Mouse (Mus musculus) kidney, embryonic 14.5 days (tissue): ENCODE results near the gene Prkca. TPM values are rescaled to one million over a fixed set of nuclear protein-coding genes. Genes with fewer than 3 reads are reported as not detected.

ENCODE experiments used
- ATAC-seq: fragments of 200-750 bp; cut with Nextera tagmentation; 2 replicates; pipeline ENCODE4 v1.8.0; 2017; ENCODE audit warnings: moderate number of reproducible peaks, mild to moderate bottlenecking, moderate TSS enrichment, moderate library complexity; ENCODE audit not compliant: low FRiP score, low TSS enrichment
- H3K27ac ChIP-seq: fragments of 300-500 bp; sonication (generic); 2 replicates; pipeline ENCODE4 v1.5.1; 2014; ENCODE audit warnings: low read depth, mild to moderate bottlenecking, low read length, moderate library complexity, mixed read lengths
- H3K27me3 ChIP-seq: fragments of 300-500 bp; sonication (generic); 2 replicates; pipeline ENCODE4 v1.6.1; 2014; ENCODE audit warnings: mild to moderate bottlenecking, low read length; ENCODE audit not compliant: control insufficient read depth, insufficient read depth
- H3K36me3 ChIP-seq: fragments of 300-500 bp; sonication (generic); 2 replicates; pipeline ENCODE4 v1.6.1; 2014; ENCODE audit warnings: low read length, mixed read lengths; ENCODE audit not compliant: control insufficient read depth, insufficient read depth
- H3K4me1 ChIP-seq: fragments of 300-500 bp; sonication (generic); 2 replicates; pipeline ENCODE4 v1.6.1; 2014; ENCODE audit warnings: low read length, mixed read lengths; ENCODE audit not compliant: control insufficient read depth, insufficient read depth
- H3K4me2 ChIP-seq: fragments of 300-500 bp; sonication (generic); replicated peaks from 2 replicates; pipeline ENCODE4 v1.6.1; 2014; ENCODE audit warnings: low read depth, mild to moderate bottlenecking, low read length
- H3K4me3 ChIP-seq: fragments of 300-500 bp; sonication (generic); 2 replicates; pipeline ENCODE4 v1.5.1; 2014; ENCODE audit warnings: mild to moderate bottlenecking, low read length
- H3K9ac ChIP-seq: fragments of 300-500 bp; sonication (generic); 2 replicates; pipeline ENCODE4 v1.6.1; 2014; ENCODE audit warnings: low read depth, mild to moderate bottlenecking, low read length, moderate library complexity
- H3K9me3 ChIP-seq: fragments of 300-500 bp; sonication (generic); 2 replicates; pipeline ENCODE4 v1.6.1; 2016; ENCODE audit warnings: low read length; ENCODE audit not compliant: control insufficient read depth
- WGBS: fragments of 180-500 bp; shearing (Covaris S2); extraction: QIAGEN DNeasy Blood & Tissue Kit; methylation state at CpG from one replicate; pipeline ENCODE4 v1.1.7; 2014; 5-methylcytosine and 5-hydroxymethylcytosine counted together
- polyA plus RNA-seq: library from polyadenylated mRNA; unstranded; fragments of >200 nt; fragmentation: Nextera tagmentation; extraction: Ambion mirVana; gene quantifications from 2 replicates; pipeline ENCODE4 v1.2.1, GENCODE M21; 2014

Prkca gene
- polyA plus RNA-seq, 1 experiment from 2014 or later = 10.9 TPM

- Histone ChIP-seq H3K36me3 (no peaks in the 10 kb centered on the region), H3K9me3 (no peaks in the 10 kb centered on the region), H3K4me1 (peaks cover 18% of the 10 kb centered on the region), H3K9ac (no peak overlapping the region), H3K27ac (no peak overlapping the region), H3K4me2 (no peak overlapping the region), H3K4me3 (no peak overlapping the region), H3K27me3 (no peaks in the 10 kb centered on the region)
- ATAC-seq = no peak
- 65% methylated on average over 4 of the region's 4 CpGs for WGBS
Observed at GRCm38 (mm10) chr11:108246267-108246702, 97.4 kb downstream of the Prkca start.

GRCm38 (mm10) chr11:108244241-108244640 lies 99.5 kb downstream of the Prkca start:
- WGBS = 75% methylated on average over 2 of the region's 2 CpGs

DNA sequence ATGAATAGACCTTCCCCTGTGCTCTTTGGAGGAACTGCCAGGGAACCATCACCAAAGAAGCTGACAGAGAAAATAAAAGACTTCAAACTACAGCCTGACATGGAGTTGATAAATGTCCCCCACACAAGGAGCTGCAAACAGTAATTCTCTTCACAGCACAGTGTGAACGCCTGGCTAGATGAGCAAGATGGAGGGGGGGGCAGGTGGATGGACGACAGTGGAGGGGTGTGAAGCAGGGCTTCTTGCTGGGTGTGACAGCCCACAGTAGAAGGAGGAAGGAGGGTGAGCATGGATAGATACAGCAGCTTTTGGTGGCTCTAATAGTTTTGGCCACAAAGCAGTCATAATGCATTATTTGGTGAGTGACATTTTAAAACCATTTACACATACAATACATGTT lies 100.1 kb downstream of the Prkca start:
- Histone ChIP-seq H3K4me1 (peaks cover 19% of the 10 kb centered on the region; the same call in 1 of the 2 replicates), H3K27me3 (no peaks in the 10 kb centered on the region), H3K27ac (no peak overlapping the region), H3K9ac (no peak overlapping the region), H3K4me3 (no peak overlapping the region), H3K9me3 (no peaks in the 10 kb centered on the region), H3K36me3 (no peaks in the 10 kb centered on the region), H3K4me2 (no peak overlapping the region)
- 22% methylated on average over 2 of the region's 2 CpGs for WGBS
- no peak for ATAC-seq

More at GRCm38 (mm10) chr11:108244241-108244640, 99.5 kb downstream of the Prkca start:
- no peak for ATAC-seq
- H3K9ac ChIP-seq = no peak overlapping the region
- H3K4me3 ChIP-seq = no peak overlapping the region
- no peak overlapping the region for H3K27ac ChIP-seq
- H3K27me3 ChIP-seq = no peaks in the 10 kb centered on the region
- no peaks in the 10 kb centered on the region for H3K36me3 ChIP-seq
- H3K9me3 ChIP-seq = no peaks in the 10 kb centered on the region
- H3K4me1 ChIP-seq = peaks cover 17% of the 10 kb centered on the region; the same call in 1 of the 2 replicates
- H3K4me2 ChIP-seq = no peak overlapping the region

GRCm38 (mm10) chr11:108240924-108241498 lies 102.7 kb downstream of the Prkca start:
- Histone ChIP-seq H3K27me3 (no peaks in the 10 kb centered on the region), H3K36me3 (no peaks in the 10 kb centered on the region), H3K27ac (no peak overlapping the region), H3K4me2 (no peak overlapping the region), H3K4me3 (no peak overlapping the region), H3K9ac (no peak overlapping the region), H3K4me1 (peaks cover 34% of the 10 kb centered on the region; the same call in 1 of the 2 replicates), H3K9me3 (no peaks in the 10 kb centered on the region)
- ATAC-seq = no peak
- WGBS = 69% methylated on average over 11 of the region's 11 CpGs

DNA sequence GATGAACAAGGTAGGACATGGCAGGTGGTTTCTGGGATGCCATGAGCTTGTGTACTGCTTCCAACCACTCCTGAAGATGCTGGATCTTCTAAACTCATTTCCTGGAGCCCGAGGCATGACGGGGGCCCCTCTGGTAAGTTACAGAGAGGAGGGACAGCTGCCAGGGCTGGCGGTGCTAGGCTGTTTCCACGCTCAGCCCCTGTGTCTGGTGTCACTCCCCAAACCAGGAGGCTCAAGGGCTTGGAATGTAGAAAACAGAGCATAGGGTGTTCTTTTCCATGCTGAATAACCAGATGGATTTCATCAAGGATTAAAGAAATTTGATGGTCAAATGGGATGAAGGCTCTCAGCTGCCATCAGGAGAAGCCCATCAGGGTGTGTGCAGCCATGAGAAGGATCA lies 104.6 kb downstream of the Prkca start:
- Histone ChIP-seq H3K27ac (no peak overlapping the region), H3K27me3 (no peaks in the 10 kb centered on the region), H3K9me3 (no peaks in the 10 kb centered on the region), H3K4me1 (peaks cover 33% of the 10 kb centered on the region; the same call in 1 of the 2 replicates), H3K9ac (no peak overlapping the region), H3K4me2 (no peak overlapping the region), H3K36me3 (no peaks in the 10 kb centered on the region), H3K4me3 (no peak overlapping the region)
- WGBS = 49% methylated on average over 4 of the region's 4 CpGs
- no peak for ATAC-seq

GRCm38 (mm10) chr11:108236754-108237428 lies 106.8 kb downstream of the Prkca start:
- H3K27ac ChIP-seq = no peak overlapping the region
- no peak overlapping the region for H3K9ac ChIP-seq
- H3K4me1 ChIP-seq = peaks cover 33% of the 10 kb centered on the region; the same call in 1 of the 2 replicates
- no peaks in the 10 kb centered on the region for H3K27me3 ChIP-seq
- H3K9me3 ChIP-seq = no peaks in the 10 kb centered on the region
- H3K4me3 ChIP-seq = no peak overlapping the region
- 29% methylated on average over 10 of the region's 10 CpGs for WGBS
- no peaks in the 10 kb centered on the region for H3K36me3 ChIP-seq
- peak; percentile 56 for ATAC-seq
- no peak overlapping the region for H3K4me2 ChIP-seq

DNA sequence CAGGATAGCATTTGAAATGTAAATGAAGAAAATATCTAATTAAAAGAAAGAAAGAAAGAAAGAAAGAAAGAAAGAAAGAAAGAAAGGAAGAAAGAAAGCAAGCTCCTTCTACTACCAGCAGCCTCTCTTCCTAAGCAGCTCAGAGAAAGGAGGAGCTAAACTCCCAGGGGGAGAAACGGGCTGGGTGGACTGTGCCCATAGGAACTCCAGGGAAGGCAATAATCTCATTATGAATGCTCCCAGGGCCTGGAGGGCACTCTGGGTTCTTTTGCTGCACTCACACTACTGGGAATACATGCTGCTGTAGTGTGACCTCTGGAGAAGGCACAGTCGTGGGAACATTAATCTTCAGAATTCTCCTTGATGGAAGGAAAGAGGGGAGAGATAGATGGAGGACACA lies 107.5 kb downstream of the Prkca start:
- no peak for ATAC-seq
- Histone ChIP-seq H3K36me3 (no peaks in the 10 kb centered on the region), H3K27me3 (no peaks in the 10 kb centered on the region), H3K9ac (no peak overlapping the region), H3K27ac (no peak overlapping the region), H3K4me3 (no peak overlapping the region), H3K4me2 (no peak overlapping the region), H3K9me3 (no peaks in the 10 kb centered on the region), H3K4me1 (peaks cover 33% of the 10 kb centered on the region; the same call in 1 of the 2 replicates)
- 12% methylated on average over 2 of the region's 2 CpGs for WGBS

DNA sequence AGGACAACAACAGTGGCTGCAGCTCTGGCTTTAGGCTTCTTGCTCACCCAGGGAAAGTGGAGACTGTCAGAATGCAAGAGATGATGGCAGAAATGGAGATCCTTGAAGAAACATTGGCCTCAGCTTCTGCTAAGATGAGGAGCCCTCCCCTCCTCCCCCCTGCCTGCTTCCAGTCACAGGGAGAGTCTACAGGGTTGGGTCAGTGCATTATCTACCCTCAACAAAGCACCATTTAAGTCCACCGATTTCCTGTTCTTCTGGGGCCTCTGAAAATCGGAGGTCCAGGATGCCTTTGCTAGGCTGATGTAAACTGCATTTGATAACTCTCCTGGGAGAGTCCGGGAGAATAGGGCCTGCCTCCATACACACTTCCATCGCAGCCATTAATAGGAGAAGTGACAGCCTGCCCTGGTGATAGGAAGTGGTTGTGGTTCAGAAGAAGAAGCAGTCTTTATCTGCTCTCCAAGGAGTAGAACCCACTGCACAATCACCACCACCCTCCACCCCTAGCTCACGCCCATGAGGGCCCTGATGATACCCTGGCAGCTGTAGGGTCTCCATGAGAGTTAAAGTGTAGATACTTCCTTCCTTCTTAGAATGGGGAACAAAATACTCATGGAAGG lies 108.5 kb downstream of the Prkca start:
- no peak for ATAC-seq

GRCm38 (mm10) chr11:108233015-108233414 lies 110.7 kb downstream of the Prkca start:
- Histone ChIP-seq H3K4me1 (peaks cover 17% of the 10 kb centered on the region; the same call in 1 of the 2 replicates), H3K9me3 (no peaks in the 10 kb centered on the region), H3K4me3 (no peak overlapping the region), H3K36me3 (no peaks in the 10 kb centered on the region), H3K9ac (no peak overlapping the region), H3K4me2 (no peak overlapping the region), H3K27me3 (no peaks in the 10 kb centered on the region), H3K27ac (no peak overlapping the region)
- ATAC-seq = no peak
- WGBS = 74% methylated on average over 5 of the region's 5 CpGs

More for the DNA sequence above, 108.5 kb downstream of the Prkca start:
- H3K36me3 ChIP-seq = no peaks in the 10 kb centered on the region
- H3K9ac ChIP-seq = no peak overlapping the region
- H3K27ac ChIP-seq = no peak overlapping the region
- H3K9me3 ChIP-seq = no peaks in the 10 kb centered on the region
- WGBS = 71% methylated on average over 5 of the region's 5 CpGs
- H3K4me3 ChIP-seq = no peak overlapping the region
- no peaks in the 10 kb centered on the region for H3K27me3 ChIP-seq
- peaks cover 25% of the 10 kb centered on the region; the same call in 1 of the 2 replicates for H3K4me1 ChIP-seq
- no peak overlapping the region for H3K4me2 ChIP-seq
